Mouse (Mus musculus) mouse trophoblast stem cell (cell line): Measurements from ENCODE around the gene Aire.

Experiments used
- in situ Hi-C, 2 experiments: fragments of 300-500 bp; cut with MseI, MboI; formaldehyde crosslinking; loops; 2 replicates in 1 of 2; 3 replicates in 1 of 2; pipeline ENCODE4 v1.15.1; 2025

Aire gene

DNA sequence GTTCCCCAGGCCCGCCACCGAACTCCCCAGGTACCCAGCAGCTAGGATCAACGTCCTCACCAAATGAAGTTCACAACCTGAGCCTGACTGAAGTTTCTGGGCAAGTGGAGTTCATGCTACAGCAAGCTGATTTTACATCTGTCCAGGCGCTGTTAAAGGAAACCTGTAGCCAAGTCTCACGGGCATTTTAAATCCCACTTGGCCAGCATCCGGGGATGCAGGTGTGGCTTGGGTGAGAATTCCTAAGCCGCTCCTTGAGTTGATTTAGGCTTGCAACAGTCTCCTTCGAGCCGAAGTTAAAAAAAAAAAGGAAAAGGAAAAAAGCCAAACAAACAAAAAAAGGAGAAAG is 33.5 kb downstream of the Aire start, which contains the start of gene Pfkl:
TSS of gene Pfkl (minus strand) at position 139 of the 349 bp plus-strand sequence.
- in situ Hi-C loops, result no loop called here

DNA sequence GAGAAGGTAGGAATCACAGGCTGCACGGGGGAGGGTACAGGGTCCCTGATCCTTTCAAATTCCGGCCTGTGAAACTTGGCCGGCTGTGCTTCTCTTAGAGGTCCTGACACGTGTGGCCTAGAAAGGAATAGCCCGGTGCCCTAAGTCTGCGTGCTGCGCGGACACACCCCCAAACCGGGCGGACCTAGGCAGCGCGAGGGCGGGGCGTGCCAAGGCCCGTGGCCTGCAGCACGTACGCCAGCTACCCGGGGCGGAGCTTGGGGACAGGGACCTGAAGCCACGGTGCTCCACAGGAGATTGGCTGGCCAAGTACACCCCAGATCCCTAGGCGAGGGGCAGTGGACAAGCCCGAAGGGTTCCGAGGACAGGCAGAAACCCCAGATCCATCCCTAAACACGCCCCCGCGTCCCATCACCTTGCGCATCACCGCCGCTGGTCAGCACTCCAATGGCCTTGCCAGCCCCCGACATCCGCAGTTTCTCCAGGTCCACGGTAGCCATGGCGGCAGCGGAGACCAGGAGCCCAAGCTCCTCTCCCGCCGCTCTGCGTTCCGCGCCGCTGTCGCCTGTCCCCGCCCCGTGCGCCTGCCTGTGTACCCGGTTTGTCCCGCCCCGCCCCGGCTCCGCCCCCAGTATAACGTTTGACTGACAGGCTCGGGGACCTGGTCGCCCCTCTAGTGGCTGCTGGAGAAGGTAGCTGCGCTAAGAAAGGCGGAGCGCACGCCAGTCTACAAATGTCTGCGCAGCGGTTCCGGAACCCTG is 34.0 kb downstream of the Aire start:
- in situ Hi-C loops, result no loop called here

DNA sequence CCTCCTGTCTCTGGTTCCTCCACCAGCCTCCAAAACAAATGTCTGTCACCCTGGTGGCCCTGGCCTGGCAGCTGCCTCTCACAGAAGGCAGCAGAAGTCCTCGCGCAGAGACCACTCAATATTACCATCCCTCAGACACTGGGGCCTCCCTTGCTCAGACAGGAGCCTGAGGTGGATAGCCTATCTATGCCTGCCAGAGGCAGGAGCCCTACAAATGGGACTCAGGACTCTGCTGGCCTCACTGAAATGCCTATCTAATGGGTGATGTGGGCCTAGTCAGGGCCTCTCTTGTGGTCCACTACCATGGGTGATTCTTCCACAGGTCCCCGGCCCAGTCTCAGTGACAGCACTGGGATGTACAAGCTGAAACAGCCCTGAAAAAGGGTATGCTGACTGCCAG is 35.2 kb downstream of the Aire start:
- in situ Hi-C loops, result no loop called here

- in situ Hi-C loops, result no loop called here
These were observed 36.2 kb downstream of the Aire start for GRCm38 (mm10) chr10:78007203-78007602.

GRCm38 (mm10) chr10:78005791-78006438 is 37.5 kb downstream of the Aire start:
- in situ Hi-C loops, result no loop called here

DNA sequence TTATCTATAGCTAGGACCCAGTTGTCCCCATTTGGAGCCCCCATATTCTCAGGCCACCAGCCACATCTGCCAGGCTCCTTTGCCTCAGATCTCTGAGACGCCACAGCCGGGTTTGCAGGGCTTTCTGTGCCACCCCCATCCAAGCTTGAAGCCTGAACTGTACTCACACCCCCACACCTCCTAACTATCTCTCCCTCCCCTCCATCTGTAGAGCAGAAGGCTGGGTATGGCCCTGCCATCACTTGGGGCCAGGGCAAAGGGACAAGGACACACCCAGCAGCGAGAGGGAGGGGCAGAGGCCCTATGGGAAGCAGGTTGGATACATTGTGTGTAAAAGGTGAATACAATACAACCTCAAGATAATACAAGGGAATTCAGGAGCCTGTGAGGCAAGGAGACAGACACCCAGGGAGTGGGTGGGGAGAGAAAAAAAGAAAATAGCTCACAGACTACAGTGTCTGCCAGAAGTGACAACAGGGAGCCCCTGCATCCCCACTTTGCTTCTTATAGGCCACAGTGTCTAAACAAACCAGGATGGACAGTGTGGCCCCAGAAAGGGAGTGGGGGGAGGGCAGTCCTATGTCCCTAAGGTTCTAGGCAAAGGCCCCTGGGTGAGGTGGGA is 38.8 kb downstream of the Aire start:
- in situ Hi-C loops, result no loop called here

DNA sequence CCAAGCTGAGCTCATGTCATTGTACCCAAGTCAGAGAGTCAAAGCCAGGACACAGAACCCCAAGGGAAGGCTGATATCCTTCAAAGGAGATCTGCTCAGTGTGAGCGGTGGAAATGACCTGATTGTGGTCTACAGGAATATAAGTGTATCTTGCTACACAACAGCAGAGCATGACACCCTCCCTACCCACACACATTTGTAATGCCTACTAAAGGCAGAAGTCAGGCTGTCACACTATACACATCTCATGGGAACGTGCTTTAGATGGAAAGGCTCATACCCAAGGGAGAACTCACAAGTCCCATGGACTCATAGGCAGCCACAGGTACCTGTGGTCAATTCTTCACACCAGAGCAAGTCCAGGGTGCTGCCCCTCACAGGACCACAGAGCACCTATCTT is 41.1 kb downstream of the Aire start:
- in situ Hi-C loops, result no loop called here

GRCm38 (mm10) chr10:78001796-78002195 is 41.6 kb downstream of the Aire start:
- in situ Hi-C loops, result no loop called here

DNA sequence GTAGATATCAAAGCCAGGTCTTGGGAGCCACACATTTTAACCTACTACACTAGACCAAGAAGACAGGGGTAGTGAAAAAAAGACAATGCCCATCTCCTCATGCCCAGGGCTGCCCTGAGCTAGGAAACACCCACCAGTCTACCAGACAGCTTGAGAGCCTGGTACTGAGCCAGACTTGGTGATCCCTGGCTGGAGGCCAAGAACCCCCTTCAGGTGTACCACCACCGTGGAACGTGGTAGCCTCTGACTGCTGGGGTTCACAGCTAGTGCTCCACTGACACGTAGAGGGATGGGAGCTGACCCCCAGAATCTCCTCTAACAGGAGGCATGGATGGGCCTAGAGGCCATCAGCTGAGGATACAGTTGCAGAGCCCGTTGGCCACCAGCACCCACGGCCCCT is 43.2 kb downstream of the Aire start:
- in situ Hi-C loops, result no loop called here

DNA sequence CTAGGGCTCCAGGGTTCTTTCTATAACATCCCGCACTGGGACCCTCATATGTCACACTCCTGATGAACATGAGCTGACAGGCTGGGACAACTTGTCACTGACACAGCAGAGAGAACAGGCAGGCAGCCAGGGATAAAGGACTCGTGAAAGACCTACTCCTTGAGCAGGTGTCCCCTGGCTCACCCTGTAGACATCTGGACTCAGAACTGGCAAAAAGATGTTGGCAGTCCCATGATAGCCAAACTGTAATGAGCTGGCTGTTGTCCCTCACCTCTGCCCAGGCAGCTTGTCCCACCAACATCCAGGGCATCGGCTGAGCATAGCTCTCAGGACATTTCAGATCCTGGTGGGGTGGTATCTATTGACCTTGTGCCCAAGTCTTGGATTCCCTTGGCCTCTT is 47.8 kb downstream of the Aire start:
- in situ Hi-C loops, result no loop called here

DNA sequence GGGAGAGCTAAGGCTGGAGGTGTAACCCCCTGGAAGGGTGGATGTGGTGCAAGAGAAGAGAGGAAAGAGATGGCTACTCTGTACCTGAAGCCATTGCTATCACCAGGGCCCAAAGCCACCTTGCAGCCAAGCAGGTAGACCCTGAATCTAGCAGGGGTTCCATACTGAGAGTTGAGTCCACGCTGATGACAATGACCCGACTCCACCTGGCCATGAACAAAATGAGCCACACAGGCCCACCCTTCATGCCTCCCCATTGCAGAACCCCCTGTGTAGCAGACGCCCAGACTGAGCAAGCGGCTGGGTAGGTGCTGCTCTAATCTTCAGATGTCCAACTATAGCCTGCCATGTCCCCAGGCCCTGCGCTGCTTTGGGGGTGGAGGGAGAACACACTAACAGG is 57.6 kb downstream of the Aire start:
- in situ Hi-C loops, result no loop called here

DNA sequence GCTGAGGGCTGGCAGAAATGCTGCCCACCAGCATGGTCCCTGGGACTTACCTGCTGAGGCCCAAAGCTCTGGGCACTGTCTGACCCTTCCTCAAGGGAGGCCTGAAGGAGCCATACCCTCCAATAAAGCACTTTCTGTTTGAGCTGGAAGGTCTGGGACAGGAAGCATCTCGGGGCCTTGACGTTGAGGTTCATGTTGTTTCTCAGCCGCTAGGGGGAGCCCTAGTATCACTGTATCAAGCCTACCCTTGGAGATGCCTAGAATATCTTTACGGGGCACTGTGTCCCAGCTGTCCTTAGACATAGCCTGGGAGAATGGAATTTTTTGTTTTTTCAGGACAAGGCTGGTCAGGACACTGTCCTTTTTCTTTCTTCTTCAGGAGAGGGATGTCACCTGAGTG is 58.8 kb downstream of the Aire start:
- in situ Hi-C loops, result no loop called here
